Mouse (Mus musculus): ENCODE measurements around the gene Rgs7. TPM values are rescaled to one million over a fixed set of nuclear protein-coding genes. Genes with fewer than 3 reads are reported as not detected.

The Rgs7 gene
- polyA plus RNA-seq, 1 experiment, result 0.07 TPM

DNA sequence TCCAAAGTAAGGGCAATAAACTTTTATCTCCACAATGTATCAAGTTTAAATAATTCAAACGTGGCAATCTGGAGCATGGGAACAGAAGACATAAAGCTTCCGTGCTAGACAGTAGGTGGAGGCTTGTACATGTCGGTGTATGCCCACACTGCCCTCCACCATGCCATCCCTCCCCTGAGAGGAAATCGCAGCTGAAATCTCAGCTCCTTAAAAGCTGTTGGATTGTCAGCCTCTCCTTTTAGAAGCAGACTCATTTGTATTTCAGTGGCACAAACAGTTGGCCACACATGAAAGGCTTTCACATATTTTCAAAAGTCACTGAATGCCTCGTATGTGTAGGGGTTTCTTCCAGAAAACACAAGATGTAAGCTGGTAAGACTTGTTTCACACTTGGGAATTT, 304.1 kb downstream of the Rgs7 start:
- no peaks in the 10 kb centered on the region for H3K36me3 ChIP-seq (ENCODE audit: control insufficient read depth, insufficient read depth)
- H3K79me3 ChIP-seq (ENCODE audit: low read depth), result no peaks in the 10 kb centered on the region
- H3K4me3 ChIP-seq (ENCODE audit: insufficient read depth, poor library complexity, severe bottlenecking), result no peak overlapping the region
- TF ChIP-seq MYOD1 (IDR thresholded peaks at IDR 0.05; ENCODE audit: control insufficient read depth, insufficient read length, low read depth) (no peak), USF1 (IDR thresholded peaks at IDR 0.05; ENCODE audit: low read depth) (no peak), FOSL1 (IDR thresholded peaks at IDR 0.05; ENCODE audit: insufficient read depth, low read length, poor library complexity, severe bottlenecking) (no peak), CEBPB (IDR thresholded peaks at IDR 0.05; ENCODE audit: low read depth) (no peak), MAX (IDR thresholded peaks at IDR 0.05) (no peak), MYOG (IDR thresholded peaks at IDR 0.05; ENCODE audit: control insufficient read depth, extremely low read depth, insufficient read length) (no peak), CTCF (IDR thresholded peaks at IDR 0.05; ENCODE audit: control insufficient read depth, insufficient read depth, insufficient read length) (no peak)
- H3K27me3 ChIP-seq (ENCODE audit: control insufficient read depth, insufficient read depth, insufficient read length), result no peaks in the 10 kb centered on the region
- H3ac ChIP-seq (ENCODE audit: control insufficient read depth, insufficient read length, low read depth), result no peak overlapping the region
- H3K79me2 ChIP-seq (ENCODE audit: control insufficient read depth, insufficient read depth), result no peaks in the 10 kb centered on the region

DNA sequence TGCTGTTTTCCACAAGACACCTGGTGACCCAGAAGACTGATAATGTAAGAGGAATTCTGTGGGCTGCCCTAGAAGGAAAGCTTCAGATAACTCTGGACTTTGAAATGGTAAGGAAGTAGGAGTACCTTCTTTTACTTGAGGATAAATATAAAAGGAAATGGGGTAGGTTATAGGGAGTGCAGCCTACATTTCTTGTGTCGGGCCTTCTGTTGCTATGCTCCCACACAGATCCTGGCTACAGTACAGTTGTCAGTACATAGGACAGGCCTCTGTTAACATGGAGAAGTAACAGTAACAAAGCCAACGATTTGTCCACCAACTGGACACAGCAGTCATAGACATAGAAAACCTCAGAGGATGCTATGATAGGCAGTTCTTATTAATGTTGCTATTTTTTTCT, 307.1 kb downstream of the Rgs7 start:
- no peaks in the 10 kb centered on the region for H3K79me3 ChIP-seq (ENCODE audit: low read depth)
- no peaks in the 10 kb centered on the region for H3K27me3 ChIP-seq (ENCODE audit: control insufficient read depth, insufficient read depth, insufficient read length)
- H3K4me3 ChIP-seq (ENCODE audit: insufficient read depth, poor library complexity, severe bottlenecking), result no peak overlapping the region
- no peaks in the 10 kb centered on the region for H3K36me3 ChIP-seq (ENCODE audit: control insufficient read depth, insufficient read depth)
- TF ChIP-seq CEBPB (IDR thresholded peaks at IDR 0.05; ENCODE audit: low read depth) (no peak), MYOD1 (IDR thresholded peaks at IDR 0.05; ENCODE audit: control insufficient read depth, insufficient read length, low read depth) (no peak), FOSL1 (IDR thresholded peaks at IDR 0.05; ENCODE audit: insufficient read depth, low read length, poor library complexity, severe bottlenecking) (no peak), USF1 (IDR thresholded peaks at IDR 0.05; ENCODE audit: low read depth) (no peak), MYOG (IDR thresholded peaks at IDR 0.05; ENCODE audit: control insufficient read depth, extremely low read depth, insufficient read length) (no peak), CTCF (IDR thresholded peaks at IDR 0.05; ENCODE audit: control insufficient read depth, insufficient read depth, insufficient read length) (no peak), MAX (IDR thresholded peaks at IDR 0.05) (no peak)
- H3K79me2 ChIP-seq (ENCODE audit: control insufficient read depth, insufficient read depth), result no peaks in the 10 kb centered on the region
- H3ac ChIP-seq (ENCODE audit: control insufficient read depth, insufficient read length, low read depth), result no peak overlapping the region

DNA sequence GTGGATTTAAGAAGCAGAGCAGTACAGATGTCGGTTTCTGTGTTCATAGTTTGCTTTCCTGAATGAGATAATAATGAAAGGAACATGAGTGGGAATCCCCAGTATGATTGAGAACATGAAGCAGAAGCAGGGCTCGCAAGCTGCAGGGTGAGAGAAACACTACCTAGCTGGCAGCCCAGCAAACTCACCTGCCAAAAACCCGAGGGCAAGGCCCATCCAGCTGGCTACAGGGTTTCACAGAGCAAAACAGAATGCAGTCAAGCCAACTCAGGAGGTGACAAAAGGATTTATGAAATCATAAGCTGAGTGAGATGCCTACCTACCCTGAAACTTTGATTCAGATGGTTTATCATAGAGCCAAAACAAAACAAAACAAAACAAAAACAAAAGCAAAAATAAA, 307.6 kb downstream of the Rgs7 start:
- no peaks in the 10 kb centered on the region for H3K27me3 ChIP-seq (ENCODE audit: control insufficient read depth, insufficient read depth, insufficient read length)
- no peaks in the 10 kb centered on the region for H3K36me3 ChIP-seq (ENCODE audit: control insufficient read depth, insufficient read depth)
- TF ChIP-seq CEBPB (IDR thresholded peaks at IDR 0.05; ENCODE audit: low read depth) (no peak), USF1 (IDR thresholded peaks at IDR 0.05; ENCODE audit: low read depth) (no peak), CTCF (IDR thresholded peaks at IDR 0.05; ENCODE audit: control insufficient read depth, insufficient read depth, insufficient read length) (no peak), FOSL1 (IDR thresholded peaks at IDR 0.05; ENCODE audit: insufficient read depth, low read length, poor library complexity, severe bottlenecking) (no peak), MAX (IDR thresholded peaks at IDR 0.05) (no peak), MYOD1 (IDR thresholded peaks at IDR 0.05; ENCODE audit: control insufficient read depth, insufficient read length, low read depth) (no peak), MYOG (IDR thresholded peaks at IDR 0.05; ENCODE audit: control insufficient read depth, extremely low read depth, insufficient read length) (no peak)
- H3K4me3 ChIP-seq (ENCODE audit: insufficient read depth, poor library complexity, severe bottlenecking), result no peak overlapping the region
- H3K79me2 ChIP-seq (ENCODE audit: control insufficient read depth, insufficient read depth), result no peaks in the 10 kb centered on the region
- H3ac ChIP-seq (ENCODE audit: control insufficient read depth, insufficient read length, low read depth), result no peak overlapping the region
- no peaks in the 10 kb centered on the region for H3K79me3 ChIP-seq (ENCODE audit: low read depth)

DNA sequence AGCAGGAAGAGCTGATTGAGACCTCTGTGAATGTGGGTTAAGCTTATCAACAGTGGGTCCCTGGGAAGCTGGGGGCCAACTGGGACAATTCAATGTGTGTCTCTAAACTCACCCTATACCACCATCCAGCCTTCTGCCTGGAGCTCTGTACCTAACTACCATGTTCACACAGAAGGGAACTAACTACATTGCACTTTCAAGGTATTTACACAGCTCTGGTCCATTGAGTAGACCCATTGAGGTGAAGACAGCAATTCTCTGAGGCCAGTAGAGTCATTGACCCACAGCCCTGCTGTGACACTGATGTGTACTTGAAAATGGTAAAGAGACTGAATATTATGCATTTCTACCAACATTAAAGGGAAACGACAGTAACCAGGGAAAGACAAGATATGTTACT, 313.6 kb downstream of the Rgs7 start:
- Histone ChIP-seq H3K36me3 (ENCODE audit: control insufficient read depth, insufficient read depth) (no peaks in the 10 kb centered on the region), H3ac (ENCODE audit: control insufficient read depth, insufficient read length, low read depth) (no peak overlapping the region), H3K4me3 (ENCODE audit: insufficient read depth, poor library complexity, severe bottlenecking) (no peak overlapping the region), H3K79me2 (ENCODE audit: control insufficient read depth, insufficient read depth) (no peaks in the 10 kb centered on the region), H3K27me3 (ENCODE audit: control insufficient read depth, insufficient read depth, insufficient read length) (no peaks in the 10 kb centered on the region), H3K79me3 (ENCODE audit: low read depth) (no peaks in the 10 kb centered on the region)
- TF ChIP-seq MAX (IDR thresholded peaks at IDR 0.05) (no peak), CEBPB (IDR thresholded peaks at IDR 0.05; ENCODE audit: low read depth) (no peak), FOSL1 (IDR thresholded peaks at IDR 0.05; ENCODE audit: insufficient read depth, low read length, poor library complexity, severe bottlenecking) (no peak), USF1 (IDR thresholded peaks at IDR 0.05; ENCODE audit: low read depth) (no peak), CTCF (IDR thresholded peaks at IDR 0.05; ENCODE audit: control insufficient read depth, insufficient read depth, insufficient read length) (no peak), MYOD1 (IDR thresholded peaks at IDR 0.05; ENCODE audit: control insufficient read depth, insufficient read length, low read depth) (no peak), MYOG (IDR thresholded peaks at IDR 0.05; ENCODE audit: control insufficient read depth, extremely low read depth, insufficient read length) (no peak)

DNA sequence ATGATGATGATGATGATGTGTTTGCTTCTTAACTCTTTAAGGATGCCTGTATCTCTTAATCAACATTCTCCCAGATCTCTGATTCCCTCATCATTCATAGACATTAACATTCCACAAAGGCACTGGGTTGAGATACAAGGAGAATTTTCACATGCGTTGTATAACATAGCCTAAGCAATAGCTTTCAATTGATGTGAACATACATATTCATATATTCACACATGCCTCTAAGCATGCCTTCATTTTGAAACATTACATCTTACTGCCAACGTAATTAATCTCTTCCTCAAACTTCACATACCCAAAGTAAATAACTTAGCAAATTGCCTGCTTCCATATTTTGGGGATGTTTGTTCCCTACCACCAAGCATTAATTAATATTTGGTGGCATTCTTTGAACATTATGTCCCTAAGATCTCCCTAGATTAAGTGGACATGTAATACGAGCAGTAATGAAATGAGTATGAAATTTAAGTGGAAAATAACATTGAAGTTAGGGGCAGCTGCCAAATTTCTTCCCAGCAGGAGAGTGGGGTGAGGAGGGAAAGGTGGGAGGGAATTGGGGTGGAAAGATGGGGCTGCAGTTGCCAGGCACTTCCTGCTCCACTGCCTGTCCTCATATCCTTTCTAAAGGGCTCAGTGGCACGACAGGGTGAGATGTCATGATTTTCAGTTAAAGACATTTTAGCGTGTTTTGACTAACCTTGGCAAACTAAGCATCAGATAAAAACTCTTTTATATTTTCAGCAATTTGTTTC, 317.2 kb downstream of the Rgs7 start:
- no peaks in the 10 kb centered on the region for H3K27me3 ChIP-seq (ENCODE audit: control insufficient read depth, insufficient read depth, insufficient read length)
- no peak for TF ChIP-seq MYOD1 (IDR thresholded peaks at IDR 0.05; ENCODE audit: control insufficient read depth, insufficient read length, low read depth)
- no peaks in the 10 kb centered on the region for H3K79me2 ChIP-seq (ENCODE audit: control insufficient read depth, insufficient read depth)
- H3K36me3 ChIP-seq (ENCODE audit: control insufficient read depth, insufficient read depth), result no peaks in the 10 kb centered on the region
- H3ac ChIP-seq (ENCODE audit: control insufficient read depth, insufficient read length, low read depth), result no peak overlapping the region
- H3K79me3 ChIP-seq (ENCODE audit: low read depth), result no peaks in the 10 kb centered on the region
- no peak overlapping the region for H3K4me3 ChIP-seq (ENCODE audit: insufficient read depth, poor library complexity, severe bottlenecking)

DNA sequence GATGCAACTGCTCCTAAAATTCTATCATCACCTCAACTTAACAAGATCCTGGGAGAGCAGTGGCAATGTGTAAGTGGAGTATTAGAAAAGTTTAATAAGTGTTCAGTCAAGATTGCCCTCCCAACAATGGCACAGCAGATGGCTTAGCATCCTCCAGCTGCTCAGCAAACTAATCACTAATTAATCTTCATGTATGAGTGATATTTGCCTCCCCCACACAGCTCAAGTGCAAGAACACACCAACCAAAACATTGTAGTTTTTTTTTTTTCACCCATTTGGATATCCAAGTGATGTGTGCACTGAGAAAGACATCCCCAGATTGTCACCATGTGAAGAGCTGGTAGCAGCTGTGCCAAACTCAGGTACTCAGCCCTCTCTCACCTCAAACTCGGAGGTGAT, 336.8 kb downstream of the Rgs7 start:
- no peak overlapping the region for H3K4me3 ChIP-seq (ENCODE audit: insufficient read depth, poor library complexity, severe bottlenecking)
- no peaks in the 10 kb centered on the region for H3K27me3 ChIP-seq (ENCODE audit: control insufficient read depth, insufficient read depth, insufficient read length)
- H3K79me3 ChIP-seq (ENCODE audit: low read depth), result no peaks in the 10 kb centered on the region
- no peaks in the 10 kb centered on the region for H3K79me2 ChIP-seq (ENCODE audit: control insufficient read depth, insufficient read depth)
- no peak overlapping the region for H3ac ChIP-seq (ENCODE audit: control insufficient read depth, insufficient read length, low read depth)
- TF ChIP-seq CEBPB (IDR thresholded peaks at IDR 0.05; ENCODE audit: low read depth) (no peak), MAX (IDR thresholded peaks at IDR 0.05) (no peak), MYOG (IDR thresholded peaks at IDR 0.05; ENCODE audit: control insufficient read depth, extremely low read depth, insufficient read length) (no peak), MYOD1 (IDR thresholded peaks at IDR 0.05; ENCODE audit: control insufficient read depth, insufficient read length, low read depth) (no peak), CTCF (IDR thresholded peaks at IDR 0.05; ENCODE audit: control insufficient read depth, insufficient read depth, insufficient read length) (no peak), FOSL1 (IDR thresholded peaks at IDR 0.05; ENCODE audit: insufficient read depth, low read length, poor library complexity, severe bottlenecking) (no peak), USF1 (IDR thresholded peaks at IDR 0.05; ENCODE audit: low read depth) (no peak)
- no peaks in the 10 kb centered on the region for H3K36me3 ChIP-seq (ENCODE audit: control insufficient read depth, insufficient read depth)

Data from C2C12 (cell line).